Mouse (Mus musculus) c-Kit-positive CD71-negative TER-119-negative erythroid progenitor cells, embryonic 14.5 days (primary cell): ENCODE measurements around the gene Myo1a.
"Not testable (repeated sequence)": the region's sequence is repeated elsewhere in the genome, so short reads cannot be mapped to it uniquely, and the experiment has no call there.

Experiments used
- DNase-seq: peaks from one replicate; pipeline ENCODE4 v3.0.0-alpha.2; 2013; ENCODE audit warnings: low read depth

Gene Myo1a

DNA sequence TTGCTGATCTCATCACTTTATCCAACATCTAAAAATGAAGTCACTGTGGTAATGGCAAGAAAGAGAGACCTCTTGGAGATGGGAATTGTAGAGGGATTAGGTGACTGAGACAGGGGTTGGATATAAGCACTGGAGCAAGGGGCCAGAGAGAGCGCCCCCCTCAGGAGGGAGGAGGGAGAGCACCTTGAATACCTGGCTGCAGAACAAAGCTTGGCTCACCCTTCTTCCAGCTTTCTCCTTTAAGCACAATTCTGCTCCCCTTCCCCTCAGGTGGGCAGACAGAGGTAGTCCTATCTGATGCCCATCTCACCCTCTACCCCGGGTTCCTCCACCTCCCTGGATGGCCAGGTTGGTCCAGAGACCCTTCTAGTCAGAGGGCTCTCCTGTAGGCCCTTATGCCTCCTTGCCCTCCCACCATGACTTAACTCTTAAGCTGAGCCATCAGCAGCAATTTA is at the start of gene Myo1a:
TSS of gene Myo1a (plus strand) at position 405 of the 455 bp plus-strand sequence.
- DNase-seq = no peak

DNA sequence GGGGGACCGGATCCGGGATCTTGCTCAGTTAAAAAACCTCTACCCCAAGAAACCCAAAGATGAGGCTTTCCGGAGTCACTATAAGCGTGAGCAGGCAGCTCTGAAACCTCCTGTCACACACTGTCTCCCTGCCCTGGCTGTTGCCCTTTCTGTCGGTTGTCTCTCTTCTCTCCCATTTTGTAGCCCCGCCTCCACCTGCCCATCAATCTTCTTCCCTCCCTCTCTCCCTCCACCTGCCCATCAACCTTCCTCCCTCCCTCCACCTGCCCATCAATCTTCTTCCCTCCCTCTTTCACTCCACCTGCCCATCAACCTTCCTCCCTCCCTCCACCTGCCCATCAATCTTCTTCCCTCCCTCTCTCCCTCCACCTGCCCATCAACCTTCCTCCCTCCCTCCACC is 47.4 kb upstream of the Myo1a start:
- DNase-seq = not testable (repeated sequence)

DNA sequence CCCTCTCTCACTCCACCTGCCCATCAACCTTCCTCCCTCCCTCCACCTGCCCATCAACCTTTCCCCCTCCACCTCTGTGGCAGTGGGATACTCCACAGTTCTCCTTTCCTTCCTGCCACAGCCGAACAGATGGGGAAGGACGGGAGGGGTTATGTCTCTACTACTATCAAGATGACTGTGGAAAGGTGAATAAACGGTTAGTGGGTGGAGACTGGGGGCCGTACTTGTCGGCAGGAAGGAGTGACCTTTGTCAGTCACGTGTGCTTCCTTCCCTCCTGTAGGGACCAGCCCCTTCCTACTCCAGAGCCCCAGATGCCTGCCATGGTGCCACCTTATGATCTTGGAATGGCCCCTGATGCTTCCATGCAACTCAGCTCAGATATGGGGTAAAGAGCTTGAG is 46.9 kb upstream of the Myo1a start:
- no peak for DNase-seq

DNA sequence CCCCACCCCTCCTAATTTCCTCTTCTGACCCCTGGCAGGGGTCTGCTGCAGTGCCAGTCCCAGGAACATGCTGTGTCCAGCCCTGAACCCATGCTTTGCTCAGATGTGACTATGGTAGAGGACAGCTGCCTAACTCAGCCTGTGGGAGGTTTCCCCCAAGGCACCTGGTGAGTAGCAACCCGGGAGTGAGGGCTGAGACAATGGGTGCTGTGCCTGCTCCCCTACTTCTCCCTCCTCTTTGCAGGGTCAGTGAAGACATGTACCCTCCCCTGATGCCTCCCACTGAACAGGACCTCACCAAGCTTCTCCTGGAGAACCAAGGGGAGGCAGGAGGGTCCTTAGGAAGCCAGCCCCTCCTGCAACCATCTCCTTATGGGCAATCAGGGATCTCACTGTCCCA is 45.4 kb upstream of the Myo1a start:
- no peak for DNase-seq

DNA sequence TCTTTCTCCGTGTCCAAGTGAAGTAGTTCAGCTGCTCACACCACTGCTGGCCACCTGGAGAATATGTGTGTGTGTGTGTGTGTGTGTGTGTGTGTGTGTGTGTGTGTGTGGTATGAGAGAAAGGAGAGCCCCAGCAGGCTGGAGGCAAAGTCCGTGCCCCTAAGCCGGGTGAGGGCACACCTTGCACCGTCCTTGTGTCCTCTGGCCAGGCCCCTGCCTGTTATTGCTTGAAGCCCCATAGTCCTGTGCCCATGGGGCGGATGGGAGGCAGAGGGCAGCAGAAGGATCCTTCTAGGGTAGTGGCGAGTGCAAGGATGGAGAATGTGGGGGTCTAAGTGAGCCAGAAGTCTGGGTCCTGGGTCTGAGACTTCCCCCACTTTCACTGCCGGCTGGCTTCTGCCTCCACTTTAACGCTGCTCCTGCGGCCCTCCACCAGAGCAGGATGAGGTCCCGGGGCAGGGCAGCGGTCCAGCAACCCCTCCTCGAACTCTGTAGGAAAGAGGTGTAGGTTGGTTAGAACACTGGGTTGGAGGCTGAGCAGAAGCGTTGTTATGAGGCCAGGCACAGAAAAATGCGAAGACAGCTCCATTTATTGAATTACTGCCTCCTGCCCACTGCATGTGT is 43.6 kb upstream of the Myo1a start:
- no peak for DNase-seq

DNA sequence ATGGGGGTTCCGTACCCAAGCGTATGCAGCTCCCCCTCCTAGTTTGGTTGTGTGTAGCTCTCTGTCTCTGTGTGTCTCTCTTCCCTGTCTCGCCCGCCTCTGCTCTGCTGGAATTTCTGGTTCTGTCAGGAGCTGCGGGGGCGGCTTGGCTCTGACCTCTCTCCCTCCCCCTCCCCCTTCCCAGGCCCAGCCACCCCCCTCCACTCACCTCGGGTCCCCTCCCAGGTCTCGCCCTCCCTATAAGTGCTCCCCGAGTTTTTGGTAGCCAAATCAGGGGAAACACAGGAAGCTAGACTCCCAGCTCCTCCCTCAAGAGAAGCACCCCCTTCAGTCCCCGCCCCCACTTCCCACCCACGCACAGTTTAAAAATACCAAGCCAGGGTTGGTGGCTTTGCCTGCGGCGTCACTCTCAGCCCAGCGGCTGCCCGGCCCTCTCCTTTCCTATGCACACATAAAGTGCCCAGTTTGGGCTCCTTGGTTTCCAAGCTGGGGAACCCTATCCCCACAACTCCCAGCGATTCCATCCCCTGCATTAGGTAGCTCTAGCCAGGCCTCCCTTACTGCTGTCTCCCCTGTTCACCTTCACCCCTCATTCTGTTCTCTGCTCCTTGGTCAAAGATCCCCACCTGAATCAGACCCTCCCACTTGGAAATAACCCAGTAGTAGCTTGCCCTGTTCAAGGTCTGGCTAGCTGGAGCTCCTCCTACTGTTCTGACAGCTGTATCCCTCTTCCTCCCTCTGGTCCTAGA is 42.9 kb upstream of the Myo1a start:
- no peak for DNase-seq

DNA sequence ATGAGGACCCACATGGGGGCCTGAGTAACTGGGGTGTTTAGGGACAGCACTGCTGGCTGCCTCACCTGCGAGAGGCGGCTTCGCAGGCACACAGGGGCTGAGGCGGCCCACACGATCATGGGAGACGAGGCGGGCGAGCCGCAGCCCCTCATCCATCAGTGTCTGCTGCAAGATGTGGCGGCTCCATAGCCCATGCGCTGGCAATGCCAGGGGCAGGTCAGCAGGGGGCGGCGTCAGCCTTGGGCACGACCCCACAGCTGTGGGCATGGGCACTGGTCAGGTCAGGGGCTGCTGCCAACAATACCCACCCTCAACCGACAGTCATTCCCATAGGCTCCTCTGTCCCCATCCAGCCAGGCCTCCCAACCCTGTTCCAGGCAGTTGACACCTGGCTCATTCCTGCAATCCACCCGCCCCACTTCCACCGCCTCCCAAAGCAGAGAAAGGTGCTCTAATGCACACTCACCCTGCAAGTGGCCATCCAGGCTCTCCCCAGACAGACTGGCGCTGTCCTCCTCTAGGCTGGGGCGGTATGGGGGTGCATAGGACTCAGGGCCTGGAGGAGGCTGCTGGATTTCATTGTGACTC is 42.2 kb upstream of the Myo1a start:
- DNase-seq = no peak

DNA sequence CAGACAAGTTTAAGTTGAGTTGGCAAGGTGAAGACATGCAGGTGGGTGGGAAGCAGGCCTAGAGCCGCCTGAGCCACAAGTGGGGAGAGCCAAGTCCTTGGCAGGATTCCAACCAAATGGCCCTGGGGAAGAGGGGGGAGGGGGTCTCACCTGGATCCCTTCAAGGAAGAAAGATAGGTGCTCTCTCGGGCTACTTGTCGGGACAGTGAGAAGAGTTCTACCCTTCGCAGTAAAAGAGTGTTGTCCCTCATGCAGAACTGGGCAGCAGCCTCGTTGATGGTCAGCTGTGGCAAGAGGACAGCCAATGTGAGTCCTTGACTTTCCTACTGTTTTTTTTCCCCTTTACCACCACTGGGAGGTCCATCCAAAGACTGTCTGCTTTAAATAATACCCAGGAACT is 41.4 kb upstream of the Myo1a start:
- DNase-seq = no peak

DNA sequence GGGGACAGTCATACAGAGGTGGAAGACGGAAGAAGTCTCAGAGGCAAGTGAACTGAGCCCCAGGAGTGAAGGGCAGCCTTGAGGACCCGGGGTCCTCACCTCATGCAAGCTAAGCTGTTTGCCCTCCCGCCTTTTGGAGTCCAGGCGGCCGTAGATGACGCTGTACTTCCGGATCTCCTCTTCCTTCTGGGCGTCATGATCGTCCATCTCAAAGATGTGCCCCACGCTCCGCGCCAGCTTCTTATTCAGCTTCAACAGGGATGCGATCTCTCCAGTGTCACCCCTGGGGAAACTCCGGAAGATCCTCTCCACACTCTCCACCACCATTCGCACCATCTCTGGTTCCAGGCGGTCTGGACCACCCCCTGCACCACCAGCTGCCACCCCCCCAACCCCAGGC is 40.8 kb upstream of the Myo1a start:
- DNase-seq = no peak

DNA sequence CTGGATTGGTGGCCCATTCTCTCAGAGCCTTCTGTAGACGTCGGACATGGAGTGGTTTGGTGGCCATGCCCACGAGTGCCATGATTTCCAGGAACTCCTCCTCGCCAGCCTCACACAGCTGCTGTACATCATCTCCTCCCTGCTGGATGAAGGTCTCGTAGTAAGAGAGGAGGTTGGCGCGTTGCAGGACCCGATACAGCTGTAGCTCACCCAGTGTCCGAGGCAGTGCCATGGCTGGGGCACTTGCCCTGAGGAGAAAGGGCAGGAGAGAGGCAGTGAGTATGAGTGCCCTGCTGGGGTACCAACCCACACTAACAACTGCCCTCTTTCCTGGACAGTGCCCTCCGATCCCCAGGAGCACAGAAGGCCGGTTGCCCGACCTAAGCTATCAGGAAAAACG is 40.1 kb upstream of the Myo1a start:
- DNase-seq = no peak

DNA sequence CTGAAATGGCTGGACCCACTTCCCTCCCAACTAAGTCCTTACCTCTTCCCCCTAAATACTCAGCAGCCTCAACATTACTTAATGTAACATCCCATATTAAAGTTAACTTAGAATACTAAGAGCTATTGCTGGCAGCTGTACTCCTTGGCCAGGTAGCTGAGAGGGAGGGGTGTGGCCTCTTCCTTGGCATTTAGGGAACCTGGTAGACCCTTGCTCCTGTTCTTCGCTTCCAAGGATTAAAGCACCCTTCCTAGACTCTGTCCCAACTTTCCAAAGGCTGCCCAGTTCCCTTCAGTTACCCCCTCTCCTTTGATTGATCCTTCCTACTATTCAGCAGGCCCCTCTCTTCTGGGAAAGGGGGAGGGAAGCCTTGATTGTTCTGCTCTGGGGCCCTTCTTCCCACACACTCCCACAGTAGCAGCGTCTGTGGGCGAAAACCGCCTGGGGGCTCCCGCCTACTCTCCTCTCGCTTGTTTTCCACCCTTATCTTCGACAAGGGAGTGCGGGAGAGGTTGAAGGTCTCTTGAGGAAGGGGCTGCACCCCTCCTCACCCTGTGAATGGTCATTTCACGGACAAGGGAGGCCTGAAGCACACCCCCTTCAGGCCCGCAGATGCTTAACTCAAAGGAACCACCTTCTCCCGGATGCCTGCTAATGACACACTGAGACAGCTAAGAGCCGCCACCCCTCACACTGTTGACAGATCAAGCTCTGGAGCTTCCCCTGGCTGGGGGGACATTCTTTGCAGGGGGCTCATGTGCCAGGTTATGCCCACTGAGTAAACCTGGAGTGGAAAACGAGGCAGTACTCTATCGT is 39.4 kb upstream of the Myo1a start:
- no peak for DNase-seq

DNA sequence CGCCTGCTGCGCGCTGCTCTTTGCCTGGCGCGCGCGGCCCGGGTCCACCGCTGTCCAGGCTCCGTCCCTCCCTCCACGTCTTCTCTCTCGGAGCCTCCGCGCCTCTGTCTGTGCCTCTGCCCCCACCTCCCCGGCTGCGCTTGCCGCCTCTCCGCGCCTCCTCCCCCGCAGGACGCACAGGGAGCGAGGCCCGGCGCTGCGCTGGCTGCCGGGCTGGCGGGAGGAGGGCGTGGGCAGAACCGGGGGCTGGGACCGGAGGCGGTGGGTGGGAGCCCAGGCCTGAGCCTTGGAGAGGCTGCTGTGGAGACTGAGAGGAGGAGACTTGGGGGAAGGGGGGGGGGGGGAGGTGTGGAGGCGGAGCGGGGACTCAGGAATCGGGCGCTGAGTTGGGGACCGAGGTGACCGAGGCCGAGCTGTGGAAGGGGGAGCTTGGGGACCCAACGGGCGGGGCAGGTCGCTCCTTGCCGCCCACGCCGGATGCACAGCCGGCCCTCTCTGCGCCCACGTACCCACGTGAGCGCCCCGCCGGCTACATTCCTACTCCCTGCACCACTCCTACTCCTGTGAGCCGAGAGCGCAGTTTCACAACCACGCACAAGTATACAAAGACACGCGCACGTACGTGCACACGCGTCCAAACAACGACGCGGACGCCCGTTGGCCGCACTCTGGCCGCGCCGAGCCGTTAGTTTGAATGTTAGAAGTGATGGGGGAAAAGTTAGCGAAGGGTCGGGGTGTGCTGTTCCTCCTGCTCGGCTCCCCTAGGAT is 38.3 kb upstream of the Myo1a start, which contains the start of gene Nemp1:
TSS of gene Nemp1 (plus strand) at position 401 of the 768 bp plus-strand sequence.
- DNase-seq = no peak

DNA sequence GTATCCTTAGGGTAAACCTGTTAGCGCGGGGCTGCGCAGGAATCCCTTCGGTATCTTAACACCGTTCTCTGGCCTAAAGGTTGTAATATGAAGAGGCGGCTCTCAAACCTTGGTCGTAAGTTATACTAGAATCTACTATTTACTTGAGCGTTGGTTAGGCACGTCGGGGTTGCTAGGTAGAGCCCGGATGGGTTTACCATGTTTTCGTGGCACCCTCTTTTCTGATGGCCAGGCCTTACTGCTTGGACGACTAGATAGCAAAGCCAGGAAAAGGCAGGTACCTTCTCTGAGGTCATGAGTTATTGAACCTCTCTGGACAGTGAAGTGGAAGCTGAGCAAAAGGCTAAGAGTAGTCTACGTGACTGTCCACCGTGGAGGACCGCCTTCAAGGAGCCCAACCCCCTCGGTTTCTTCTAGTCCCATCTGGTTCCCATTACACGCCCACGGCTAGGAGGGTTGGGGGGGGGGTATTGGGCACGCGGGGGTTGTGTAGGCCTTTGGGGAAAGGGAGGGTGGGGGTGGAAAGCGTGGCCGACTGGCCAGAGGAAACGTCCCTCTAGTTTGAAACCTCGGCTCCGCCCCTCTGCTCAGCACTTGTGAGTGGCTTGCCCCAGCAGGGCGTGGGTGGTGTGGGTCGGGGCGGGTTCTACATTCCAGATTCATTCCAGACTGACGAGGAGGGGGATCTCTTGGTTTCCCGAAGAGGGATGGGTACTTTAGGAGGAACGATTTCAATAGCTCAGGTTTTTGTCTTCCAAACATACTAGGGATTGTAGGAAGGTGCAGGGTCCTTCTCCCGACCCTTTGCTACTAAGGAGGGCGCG is 37.5 kb upstream of the Myo1a start:
- DNase-seq = no peak

DNA sequence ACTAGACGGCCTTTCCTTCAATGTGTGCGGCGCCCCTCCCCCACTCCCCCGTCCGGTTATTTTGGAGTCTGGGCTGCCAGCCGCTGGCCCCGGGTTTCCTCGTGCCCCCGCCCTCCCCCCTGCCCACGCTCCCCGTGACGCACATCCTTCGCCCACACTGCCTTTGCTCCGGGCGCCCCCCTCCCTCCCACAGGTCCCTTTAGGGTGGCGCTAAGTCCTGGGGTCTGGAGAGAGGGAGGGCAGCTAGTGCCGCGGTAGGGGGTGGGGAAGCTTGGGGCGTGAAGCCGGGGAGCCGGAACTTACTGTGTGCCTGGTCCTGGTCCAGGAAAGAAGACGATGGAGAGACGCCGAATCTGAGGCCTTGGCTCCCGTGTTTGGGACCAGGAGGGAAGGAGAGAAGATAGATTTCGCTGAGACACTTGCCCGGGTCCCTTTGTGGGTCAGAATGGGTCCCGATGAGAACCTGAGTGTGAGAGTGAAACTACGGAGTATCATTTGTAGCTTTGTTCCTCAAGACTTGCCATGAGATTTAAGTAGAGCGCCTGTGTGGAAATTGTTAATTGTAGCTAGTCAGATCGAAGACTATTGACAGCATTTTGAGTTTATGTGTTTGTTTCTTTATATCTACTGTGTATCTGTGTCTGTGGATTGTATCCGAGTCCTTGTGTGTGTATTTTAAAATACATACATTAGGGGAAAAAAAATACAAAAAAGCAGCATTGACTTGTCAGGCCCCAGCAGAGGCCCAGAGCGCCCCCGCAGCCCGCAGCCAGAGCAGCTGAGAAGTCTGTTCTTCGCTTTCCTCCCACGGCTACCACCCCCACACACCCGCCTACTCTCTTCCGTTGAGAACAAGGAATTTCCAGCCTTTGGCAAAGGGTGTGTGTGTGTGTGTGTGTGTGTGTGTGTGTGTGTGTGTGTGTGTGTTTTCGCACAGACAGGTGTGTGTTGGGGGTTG is 36.6 kb upstream of the Myo1a start, which contains the start of gene Nab2:
TSS of gene Nab2 (minus strand) at position 476 of the 958 bp plus-strand sequence.
- DNase-seq = no peak

DNA sequence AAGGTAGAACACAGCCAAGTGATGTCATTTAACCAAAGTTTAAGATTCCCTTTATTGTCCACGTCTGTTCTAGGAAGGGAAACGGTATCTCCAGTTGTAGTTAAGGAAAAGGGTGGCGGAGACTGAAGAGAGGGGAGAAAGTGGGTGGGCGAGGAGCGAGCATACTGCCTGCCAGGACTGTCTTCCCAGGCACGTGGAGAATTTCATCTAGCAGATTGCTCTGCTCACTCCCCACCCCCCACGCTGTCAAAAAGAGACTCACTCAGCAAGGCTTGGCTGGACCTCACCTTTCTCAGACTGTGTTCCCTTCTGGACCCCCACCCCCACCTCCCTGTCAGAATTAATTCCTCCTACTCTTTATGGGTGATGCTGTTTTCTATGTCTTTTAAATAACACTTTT is 35.8 kb upstream of the Myo1a start:
- no peak for DNase-seq

DNA sequence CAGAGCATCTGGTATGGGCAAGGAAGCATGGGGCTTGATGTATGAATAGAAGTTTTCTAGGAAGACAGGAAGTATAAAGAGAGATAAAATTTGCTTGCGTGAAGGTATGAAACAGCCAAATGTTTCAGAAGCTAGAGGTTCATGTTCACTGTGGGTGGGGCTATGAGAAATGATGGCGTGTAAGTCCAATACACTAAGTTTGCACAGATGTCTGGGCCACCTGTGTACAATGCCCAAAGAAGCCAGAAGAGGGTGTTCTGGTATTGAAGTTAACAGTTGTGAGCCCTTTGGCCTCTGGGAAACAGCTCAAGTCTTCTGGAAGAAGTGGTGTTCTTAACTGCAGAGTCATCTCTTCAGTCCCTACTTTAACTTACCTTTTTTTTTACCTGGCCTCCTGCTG is 34.8 kb upstream of the Myo1a start:
- no peak for DNase-seq

DNA sequence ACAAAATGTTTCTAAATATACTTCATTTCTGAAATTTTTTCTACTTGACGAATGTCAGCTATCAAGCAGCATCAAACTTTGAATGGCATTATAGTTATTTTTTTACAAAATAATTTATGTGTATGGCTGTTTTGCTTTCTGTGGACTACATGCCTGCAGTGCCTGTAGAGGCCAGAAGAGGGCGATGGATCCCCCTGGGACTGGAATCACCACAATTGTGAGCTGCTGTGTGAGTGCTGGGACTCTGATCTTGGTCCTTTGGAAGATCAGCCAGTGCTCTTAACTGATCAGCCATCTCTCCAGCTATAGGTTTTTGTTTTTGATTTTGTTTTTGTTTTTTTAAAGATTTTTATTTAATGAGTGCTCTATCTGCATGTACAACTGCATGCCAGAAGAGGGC is 33.7 kb upstream of the Myo1a start:
- no peak for DNase-seq

DNA sequence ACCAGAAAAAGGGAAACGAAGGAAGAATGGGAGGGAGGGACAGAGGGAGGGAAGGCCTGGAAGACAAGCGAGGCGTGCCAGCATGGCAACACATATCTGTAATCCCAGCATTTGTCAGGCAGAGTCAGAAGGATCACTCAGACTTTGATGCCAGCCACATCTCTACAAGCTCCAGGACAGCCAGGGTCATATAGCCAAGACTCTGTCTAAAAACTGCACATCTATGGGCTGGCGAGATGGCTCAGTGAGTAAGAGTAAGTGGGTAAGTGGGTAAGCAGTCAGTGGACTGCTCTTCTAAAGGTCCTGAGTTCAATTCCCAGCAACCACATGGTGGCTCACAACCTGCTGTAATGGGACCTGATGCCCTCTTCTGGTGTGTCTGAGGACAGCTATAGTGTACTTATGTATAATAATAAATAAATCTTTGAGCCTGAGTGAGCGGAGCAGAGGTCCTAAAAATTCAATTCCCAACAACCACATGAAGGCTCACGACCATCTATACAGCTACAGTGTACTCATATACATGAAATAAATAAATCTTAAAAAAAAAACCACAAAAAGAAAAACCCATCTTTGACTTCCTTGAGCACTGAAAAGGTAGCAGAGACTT is 30.8 kb upstream of the Myo1a start:
- no peak for DNase-seq
